Mouse (Mus musculus) liver, embryonic 12.5 days (tissue): ENCODE data around the gene Gabarapl2. TPM values are rescaled to one million over a fixed set of nuclear protein-coding genes. Genes with fewer than 3 reads are reported as not detected.

Experiments used
- ATAC-seq: fragments of 200-750 bp; cut with Nextera tagmentation; 2 replicates; pipeline ENCODE4 v1.8.0; 2017; ENCODE audit warnings: moderate number of reproducible peaks, mild to moderate bottlenecking, moderate library complexity
- H3K27ac ChIP-seq: fragments of 300-500 bp; sonication (generic); 2 replicates; pipeline ENCODE4 v1.5.1; 2016; ENCODE audit warnings: mild to moderate bottlenecking
- H3K27me3 ChIP-seq: fragments of 300-500 bp; sonication (generic); replicated peaks from 2 replicates; pipeline ENCODE4 v1.6.1; 2016; ENCODE audit warnings: mild to moderate bottlenecking, moderate library complexity
- H3K36me3 ChIP-seq: fragments of 300-500 bp; sonication (generic); 2 replicates; pipeline ENCODE4 v1.6.1; 2016; ENCODE audit warnings: mild to moderate bottlenecking, moderate library complexity
- H3K4me1 ChIP-seq: fragments of 300-500 bp; sonication (generic); 2 replicates; pipeline ENCODE4 v1.6.1; 2016
- H3K4me2 ChIP-seq: fragments of 300-500 bp; sonication (generic); 2 replicates; pipeline ENCODE4 v1.6.1; 2016; ENCODE audit warnings: mild to moderate bottlenecking, moderate library complexity
- H3K4me3 ChIP-seq: fragments of 300-500 bp; sonication (generic); 2 replicates; pipeline ENCODE4 v1.5.1; 2016; ENCODE audit warnings: mild to moderate bottlenecking, moderate library complexity
- H3K9ac ChIP-seq: fragments of 300-500 bp; sonication (generic); 2 replicates; pipeline ENCODE4 v1.6.1; 2016; ENCODE audit warnings: mild to moderate bottlenecking, moderate library complexity
- H3K9me3 ChIP-seq: fragments of 300-500 bp; sonication (generic); replicated peaks from 2 replicates; pipeline ENCODE4 v1.6.1; 2016; ENCODE audit warnings: mild to moderate bottlenecking, moderate library complexity
- WGBS: fragments of 180-500 bp; shearing (Covaris S2); methylation state at CpG from one replicate; pipeline ENCODE4 v1.1.7; 2016; ENCODE audit not compliant: insufficient replicate concordance; 5-methylcytosine and 5-hydroxymethylcytosine counted together
- polyA plus RNA-seq: library from polyadenylated mRNA; unstranded; fragments of >200 nt; fragmentation: Nextera tagmentation; extraction: Ambion mirVana; gene quantifications from 2 replicates; pipeline ENCODE4 v1.2.1, GENCODE M21; 2016

Gene Gabarapl2
- polyA plus RNA-seq, 1 experiment from 2014 or later, result 147 TPM

GRCm38 (mm10) chr8:111978147-111978546 lies 37.6 kb downstream of the Gabarapl2 start:
- no peaks in the 10 kb centered on the region for H3K27me3 ChIP-seq
- peak overlapping the region; percentile 48; the same call in 1 of the 2 replicates for H3K27ac ChIP-seq
- no peak overlapping the region for H3K4me3 ChIP-seq
- H3K4me1 ChIP-seq, result peaks cover 16% of the 10 kb centered on the region
- H3K9me3 ChIP-seq, result 0 out of 2 replicates have a peak, but pooled peaks cover 8% of the 10 kb centered on the region
- no peak overlapping the region for H3K9ac ChIP-seq
- H3K36me3 ChIP-seq, result peaks cover 86% of the 10 kb centered on the region
- ATAC-seq, result peak; percentile 40
- H3K4me2 ChIP-seq, result peak overlapping the region; percentile 19
- 77% methylated on average over 10 of the region's 10 CpGs for WGBS

- Histone ChIP-seq H3K4me3 (no peak overlapping the region), H3K4me2 (no peak overlapping the region), H3K27ac (no peak overlapping the region), H3K4me1 (peaks cover 13% of the 10 kb centered on the region), H3K9me3 (no peaks in the 10 kb centered on the region), H3K27me3 (no peaks in the 10 kb centered on the region), H3K36me3 (peaks cover 81% of the 10 kb centered on the region), H3K9ac (no peak overlapping the region)
- ATAC-seq, result no peak
- 75% methylated on average over 7 of the region's 7 CpGs for WGBS
Observed at GRCm38 (mm10) chr8:111982116-111982515, 41.6 kb downstream of the Gabarapl2 start.

GRCm38 (mm10) chr8:111984511-111984910 lies 44.0 kb downstream of the Gabarapl2 start:
- 51% methylated on average over 10 of the region's 10 CpGs for WGBS
- H3K36me3 ChIP-seq, result peaks cover 82% of the 10 kb centered on the region
- ATAC-seq, result no peak

GRCm38 (mm10) chr8:111989911-111990310 lies 49.4 kb downstream of the Gabarapl2 start:
- H3K4me1 ChIP-seq, result peaks cover 20% of the 10 kb centered on the region
- 0 out of 2 replicates have a peak overlapping the region, but pooled peaks have one; percentile 8 for H3K4me2 ChIP-seq
- peaks cover 64% of the 10 kb centered on the region for H3K36me3 ChIP-seq
- no peak overlapping the region for H3K4me3 ChIP-seq
- no peaks in the 10 kb centered on the region for H3K27me3 ChIP-seq
- peak; percentile 30; the same call in 1 of the 2 replicates for ATAC-seq
- 11% methylated on average over 7 of the region's 7 CpGs for WGBS
- H3K9ac ChIP-seq, result no peak overlapping the region
- no peaks in the 10 kb centered on the region for H3K9me3 ChIP-seq
- no peak overlapping the region for H3K27ac ChIP-seq

More at GRCm38 (mm10) chr8:111984511-111984910, 44.0 kb downstream of the Gabarapl2 start:
- H3K4me3 ChIP-seq, result no peak overlapping the region
- H3K4me2 ChIP-seq, result no peak overlapping the region
- no peaks in the 10 kb centered on the region for H3K27me3 ChIP-seq
- H3K27ac ChIP-seq, result no peak overlapping the region
- no peak overlapping the region for H3K9ac ChIP-seq
- peaks cover 13% of the 10 kb centered on the region; the same call in 1 of the 2 replicates for H3K4me1 ChIP-seq
- H3K9me3 ChIP-seq, result no peaks in the 10 kb centered on the region

- no peaks in the 10 kb centered on the region for H3K9me3 ChIP-seq
- peak overlapping the region; percentile 86 for H3K4me3 ChIP-seq
- H3K4me1 ChIP-seq, result peaks cover 19% of the 10 kb centered on the region
- H3K27ac ChIP-seq, result no peak overlapping the region
- 49% methylated on average over 8 of the region's 8 CpGs for WGBS
- H3K4me2 ChIP-seq, result peak overlapping the region; percentile 91
- peak overlapping the region; percentile 85 for H3K9ac ChIP-seq
- peaks cover 66% of the 10 kb centered on the region for H3K36me3 ChIP-seq
- H3K27me3 ChIP-seq, result no peaks in the 10 kb centered on the region
- ATAC-seq, result no peak
Observed at GRCm38 (mm10) chr8:111991278-111991677, 50.8 kb downstream of the Gabarapl2 start.

GRCm38 (mm10) chr8:111992013-111992702 lies 51.7 kb downstream of the Gabarapl2 start, which contains the start of gene Adat1:
TSS of gene Adat1 (minus strand) at chr8:111992302.
- Histone ChIP-seq H3K27ac (peak within 1 kb of the TSS; percentile 56; the same call in 1 of the 2 replicates), H3K9ac (peak within 1 kb of the TSS; percentile 85), H3K36me3 (peaks cover 69% of the 10 kb centered on the region), H3K27me3 (no peaks in the 10 kb centered on the region), H3K9me3 (no peaks in the 10 kb centered on the region), H3K4me3 (peak within 1 kb of the TSS; percentile 86), H3K4me2 (peak within 1 kb of the TSS; percentile 91), H3K4me1 (peaks cover 19% of the 10 kb centered on the region)
- ATAC-seq, result peak; percentile 94
- WGBS, result 3% methylated on average over 32 of the region's 33 CpGs

- Histone ChIP-seq H3K36me3 (peaks cover 69% of the 10 kb centered on the region), H3K27ac (no peak overlapping the region), H3K4me2 (peak overlapping the region; percentile 91), H3K9me3 (no peaks in the 10 kb centered on the region), H3K27me3 (no peaks in the 10 kb centered on the region), H3K4me3 (no peak overlapping the region), H3K4me1 (peaks cover 19% of the 10 kb centered on the region), H3K9ac (no peak overlapping the region)
- no peak for ATAC-seq
- 61% methylated on average over 3 of the region's 3 CpGs for WGBS
Observed at GRCm38 (mm10) chr8:111992703-111993039, 52.2 kb downstream of the Gabarapl2 start.

Other genes starting within 250 kb of the Gabarapl2 start
- not detected in 2 replicates for gene Ctrb1, start 249.7 kb upstream of the Gabarapl2 start, polyA plus RNA-seq
- gene Bcar1, start 196.9 kb upstream of the Gabarapl2 start, polyA plus RNA-seq, result 9.5 and 10.3 TPM in 2 replicates
- 128 and 132 TPM in 2 replicates for gene Cfdp1, start 86.4 kb upstream of the Gabarapl2 start, polyA plus RNA-seq
- 5.6 and 6.0 TPM in 2 replicates for gene Tmem170, start 64.0 kb upstream of the Gabarapl2 start, polyA plus RNA-seq
- gene Chst5, start 30.3 kb upstream of the Gabarapl2 start, polyA plus RNA-seq, result 0.05 TPM in 1 of 2 replicates, not detected in the other
- gene Tmem231, start 6.8 kb upstream of the Gabarapl2 start, polyA plus RNA-seq, result 3.0 and 3.6 TPM in 2 replicates
- gene Adat1, start 51.6 kb downstream of the Gabarapl2 start, polyA plus RNA-seq, result 6.9 and 7.3 TPM in 2 replicates
- gene Kars, start 70.6 kb downstream of the Gabarapl2 start, polyA plus RNA-seq, result 162 and 163 TPM in 2 replicates
- gene Terf2ip, start 70.7 kb downstream of the Gabarapl2 start, polyA plus RNA-seq, result 9.8 and 10.8 TPM in 2 replicates
- gene Gm6793, start 74.3 kb downstream of the Gabarapl2 start, polyA plus RNA-seq, result not detected in 2 replicates